Mouse (Mus musculus): ENCODE measurements around the gene Chl1.

DNA sequence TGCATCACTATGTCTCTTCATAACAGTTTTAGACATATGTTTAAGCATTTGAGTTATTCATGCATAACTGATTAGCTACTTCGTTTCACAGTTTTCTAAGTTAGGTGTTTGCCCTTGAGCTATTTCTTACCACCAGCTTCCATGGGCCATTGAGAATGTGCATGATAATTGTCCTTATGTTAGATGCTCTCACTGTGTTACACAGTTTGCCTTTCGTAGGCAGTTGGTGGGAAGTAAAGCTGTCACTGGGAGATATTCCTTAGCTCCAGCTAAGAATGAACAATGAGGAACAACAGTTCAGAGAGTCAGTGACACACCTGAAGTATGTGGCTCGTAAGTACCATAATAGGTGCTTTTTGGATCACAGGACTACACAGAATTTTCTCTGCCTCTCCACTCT lies 35.9 kb downstream of the Chl1 start:
- no peak for TF ChIP-seq CTCF (IDR thresholded peaks at IDR 0.05; ENCODE audit: low read depth, low read length)
- TF ChIP-seq POLR2A (IDR thresholded peaks at IDR 0.05; ENCODE audit: insufficient read depth, low read length) = no peak

All from ES-Bruce4 (cell line).